Mouse (Mus musculus) cerebellum, postnatal 14 days (tissue): ENCODE measurements around the gene Cnga3.

Experiments used
- DNase-seq, 2 experiments: peaks; one replicate each; pipeline ENCODE4 v3.0.0; 2021; ENCODE audit warnings: mixed read lengths in 2 of 2

Gene Cnga3

DNA sequence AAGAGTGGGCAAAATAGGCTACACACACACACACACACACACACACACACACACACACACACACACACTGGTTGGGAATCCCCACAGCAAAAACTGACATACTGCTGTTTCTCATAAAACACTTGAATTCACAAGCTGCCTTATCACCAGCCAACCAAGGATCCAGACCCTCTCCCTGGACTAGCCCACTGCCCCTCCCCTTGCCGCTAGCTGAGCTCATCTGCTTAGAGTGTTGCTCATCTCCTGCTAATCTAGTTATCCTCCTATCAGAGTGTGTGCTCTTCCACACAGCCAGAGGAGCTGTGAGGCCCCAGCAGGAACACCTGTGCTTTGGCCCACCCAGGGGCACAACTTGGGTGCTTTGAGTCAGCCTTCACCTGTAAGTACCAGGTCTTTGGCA is at the start of gene Cnga3:
Cnga3 (plus strand) TSS at position 291 of the 400 bp plus-strand sequence.
- DNase-seq = no peak

GRCm38 (mm10) chr1:37166066-37166465 is 48.2 kb upstream of the Cnga3 start:
- no peak for DNase-seq

DNA sequence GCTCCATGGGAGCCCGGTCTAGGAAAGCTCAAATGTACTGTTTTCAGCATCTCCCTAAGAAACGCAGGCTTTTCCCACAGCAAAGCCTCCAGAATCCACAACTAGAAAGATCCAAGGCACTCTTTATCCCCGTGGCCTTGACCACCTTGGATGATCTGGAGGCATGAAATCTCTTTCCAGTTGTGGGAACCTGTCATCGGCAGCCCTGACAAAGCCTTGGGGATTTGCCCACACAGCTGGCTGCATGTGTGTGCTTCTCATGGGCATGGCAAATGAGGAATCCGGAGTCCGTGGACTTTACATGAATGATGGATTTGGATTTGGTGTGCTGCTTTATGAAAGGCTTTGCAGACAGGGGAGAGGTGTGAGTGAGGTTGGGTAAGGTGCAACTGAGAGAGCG is 46.3 kb upstream of the Cnga3 start:
- DNase-seq = no peak

GRCm38 (mm10) chr1:37177874-37178273 is 36.4 kb upstream of the Cnga3 start:
- no peak for DNase-seq

DNA sequence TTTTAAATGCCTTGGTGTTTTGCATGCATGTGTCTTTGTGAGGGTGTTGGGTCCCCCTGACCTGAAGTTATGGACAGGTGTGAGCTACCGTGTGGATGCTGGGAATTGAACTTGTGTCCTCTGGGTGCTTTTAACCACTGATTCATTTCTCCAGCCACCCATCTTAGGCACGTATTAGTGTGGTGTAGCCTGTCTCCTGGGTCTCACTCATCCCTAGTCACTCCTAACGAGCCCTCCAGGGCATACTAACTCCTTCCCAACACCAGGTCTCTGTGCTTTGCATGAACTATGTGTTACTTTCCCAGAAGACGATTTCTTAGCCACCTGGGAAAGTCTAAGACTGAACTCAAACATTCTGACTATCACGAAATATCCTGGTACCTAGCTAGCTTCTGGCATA is 34.4 kb upstream of the Cnga3 start:
- no peak for DNase-seq

DNA sequence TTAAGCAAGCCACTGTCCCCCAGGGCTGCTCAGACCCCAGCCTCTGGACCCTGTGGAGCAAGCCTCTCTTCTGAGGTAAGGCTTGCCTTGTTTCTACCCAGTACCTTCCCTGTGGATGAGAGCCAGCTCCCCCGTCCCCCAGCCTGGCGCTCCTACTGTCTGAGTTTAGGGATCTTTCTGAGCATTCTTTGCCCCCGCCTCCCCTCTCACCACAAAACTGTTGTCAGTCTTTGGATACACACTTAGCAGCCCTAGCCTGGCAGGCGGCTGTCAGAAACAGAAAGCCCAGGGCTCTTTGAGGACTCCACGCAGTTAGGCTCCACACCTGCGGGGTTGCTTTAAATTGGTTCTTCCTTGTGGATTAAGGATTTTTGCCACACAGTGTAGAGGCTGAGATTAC is 27.2 kb upstream of the Cnga3 start:
- DNase-seq = no peak

DNA sequence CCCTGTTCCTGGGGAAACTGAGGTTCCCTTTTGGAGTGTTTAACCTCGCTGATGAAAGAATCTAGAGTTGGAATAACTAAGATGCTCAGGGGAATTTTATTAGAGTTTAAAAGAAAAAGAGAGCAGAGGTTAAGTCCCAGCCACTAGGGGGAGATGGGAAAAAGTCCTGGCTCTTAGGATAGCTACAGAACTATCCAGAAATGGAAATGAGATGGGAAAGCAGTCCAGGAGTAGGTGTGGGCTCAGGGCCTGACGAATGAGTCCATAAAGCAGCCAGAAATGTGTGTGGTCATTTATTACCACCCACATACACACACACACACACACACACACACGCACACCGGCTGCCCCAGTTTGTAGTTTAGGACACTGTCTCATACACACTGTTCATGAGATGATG is 19.6 kb upstream of the Cnga3 start:
- peak in 1 of 2 experiments; percentile 19 for DNase-seq

GRCm38 (mm10) chr1:37201406-37201805 is 12.8 kb upstream of the Cnga3 start:
- DNase-seq = no peak

- no peak for DNase-seq
These were observed 6.5 kb upstream of the Cnga3 start for GRCm38 (mm10) chr1:37207743-37208142.

DNA sequence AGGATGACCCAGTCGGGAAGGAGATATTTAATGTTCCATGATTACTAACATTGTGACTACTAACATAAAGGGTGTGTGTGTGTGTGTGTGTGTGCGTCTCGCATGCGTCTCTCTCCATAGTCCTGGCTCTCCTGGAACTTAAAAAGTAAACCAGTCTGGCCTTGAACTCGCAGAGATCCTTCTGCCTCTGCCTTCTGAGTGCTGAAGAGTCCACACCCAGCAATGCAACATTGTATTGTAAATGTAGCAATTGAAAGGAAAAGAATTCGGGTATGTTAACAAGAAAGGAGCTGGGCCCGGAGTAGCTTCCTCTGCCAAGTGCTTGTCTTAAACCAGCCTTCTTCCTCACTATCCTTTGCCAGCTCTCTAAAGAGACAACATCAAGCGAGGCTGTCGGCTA is 1.9 kb upstream of the Cnga3 start:
- DNase-seq = no peak

DNA sequence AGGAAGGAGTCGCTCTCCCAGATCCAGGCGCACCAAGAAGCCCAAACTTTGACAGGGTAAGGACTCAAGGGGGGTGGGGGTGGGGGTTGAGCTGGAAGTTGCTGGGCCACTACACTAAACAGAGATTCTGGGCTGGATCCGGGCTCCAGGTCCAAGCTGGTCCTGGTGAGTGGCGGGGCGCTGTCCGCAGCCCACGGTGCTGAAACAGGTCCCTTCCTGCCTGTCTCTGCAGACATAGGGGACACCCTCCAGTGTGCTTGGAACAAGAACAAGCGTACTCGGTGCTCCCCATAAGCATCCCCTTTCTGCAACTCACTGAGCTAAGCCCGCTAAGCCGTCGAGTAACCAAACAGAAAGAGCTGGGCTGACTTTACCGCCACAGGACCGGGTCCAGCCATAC is 4.2 kb downstream of the Cnga3 start:
- DNase-seq = peak in 1 of 2 experiments; percentile 28

GRCm38 (mm10) chr1:37219593-37219992 is 5.4 kb downstream of the Cnga3 start:
- no peak for DNase-seq

- peak; percentile 70 to 74 for DNase-seq
These were observed 6.1 kb downstream of the Cnga3 start for GRCm38 (mm10) chr1:37220134-37220907.

- no peak for DNase-seq
These were observed 7.8 kb downstream of the Cnga3 start for GRCm38 (mm10) chr1:37222002-37222401.

- DNase-seq = no peak
These were observed 16.2 kb downstream of the Cnga3 start for GRCm38 (mm10) chr1:37230404-37230803.

- no peak for DNase-seq
These were observed 17.1 kb downstream of the Cnga3 start for GRCm38 (mm10) chr1:37231295-37231701.

GRCm38 (mm10) chr1:37239045-37239635 is 24.9 kb downstream of the Cnga3 start:
- DNase-seq = peak; percentile 18 to 21

DNA sequence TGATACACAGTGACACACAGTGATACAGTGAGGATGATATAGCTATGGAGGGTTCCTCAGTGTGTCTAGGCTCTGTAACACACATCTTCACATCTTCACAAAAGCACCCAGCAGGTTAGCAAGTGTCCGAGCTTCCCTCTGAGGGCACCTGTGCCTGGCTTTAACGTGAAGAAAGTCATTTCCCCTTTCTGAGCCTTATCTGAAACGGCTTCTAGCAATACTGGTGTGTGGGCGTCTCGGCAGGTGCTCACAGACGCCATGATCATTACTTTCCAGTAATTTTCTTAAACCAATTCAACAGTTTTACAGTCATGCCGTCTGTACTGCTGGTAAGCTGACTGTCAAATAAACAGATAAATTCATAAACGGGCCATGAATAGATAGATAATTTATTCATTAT is 28.0 kb downstream of the Cnga3 start:
- DNase-seq = no peak

GRCm38 (mm10) chr1:37246476-37246875 is 32.2 kb downstream of the Cnga3 start:
- no peak for DNase-seq

DNA sequence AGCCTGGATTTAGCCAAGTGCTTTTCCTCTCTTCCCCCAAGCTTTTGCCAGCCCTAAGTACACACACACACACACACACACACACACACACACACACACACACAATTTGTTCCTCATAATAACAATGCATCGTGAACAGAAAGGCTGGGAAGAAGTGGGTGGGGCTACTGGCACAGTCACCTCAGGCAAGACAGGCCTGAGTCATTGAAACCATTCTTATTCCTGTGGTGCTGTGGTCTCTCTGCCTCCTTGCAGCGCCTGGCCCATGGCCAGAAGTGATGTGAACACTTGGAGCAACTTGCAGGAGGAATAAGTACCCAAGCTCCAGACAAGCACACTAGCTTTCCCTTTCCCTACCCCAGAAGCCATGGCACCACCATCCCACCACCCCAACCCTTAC is 34.2 kb downstream of the Cnga3 start:
- no peak for DNase-seq

DNA sequence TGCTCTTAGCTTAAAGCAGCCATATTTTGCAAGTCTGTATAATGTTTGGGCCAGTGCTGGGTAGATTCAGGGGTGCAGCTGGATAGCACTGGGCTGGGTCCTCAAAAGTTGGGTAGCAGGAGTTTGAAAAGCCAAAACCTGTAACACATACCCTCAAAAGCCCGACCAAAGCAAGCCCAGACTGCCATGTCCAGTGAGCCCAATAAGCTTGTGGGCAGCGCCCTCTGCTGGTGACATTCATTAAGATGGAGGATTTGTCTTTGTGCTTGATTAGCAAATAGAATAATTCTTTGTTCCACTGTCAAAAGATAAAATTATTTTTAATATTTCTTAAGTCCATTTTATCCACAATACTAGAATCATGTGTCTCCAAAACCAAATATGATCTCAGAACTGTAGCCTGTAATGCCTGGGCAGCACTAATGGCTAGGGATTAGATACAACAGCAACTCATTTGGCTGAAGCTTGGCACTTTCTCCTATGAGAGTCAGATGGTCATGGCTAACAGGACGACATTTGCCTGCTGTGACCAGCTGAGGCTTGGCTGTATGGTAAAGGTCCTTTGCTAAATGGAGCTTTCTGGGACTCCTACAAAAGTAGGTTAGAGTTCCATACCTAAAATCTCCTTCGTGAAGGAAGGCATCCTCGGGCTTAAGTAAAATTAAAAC is 36.5 kb downstream of the Cnga3 start:
- peak; percentile 94 to 97 for DNase-seq

GRCm38 (mm10) chr1:37258443-37258842 is 44.2 kb downstream of the Cnga3 start:
- DNase-seq = no peak

- DNase-seq = peak; percentile 75 to 80
These were observed 58.2 kb downstream of the Cnga3 start for GRCm38 (mm10) chr1:37272464-37272863.

GRCm38 (mm10) chr1:37286556-37286955 is 72.3 kb downstream of the Cnga3 start:
- DNase-seq = no peak
